In the genomic region with DNA sequence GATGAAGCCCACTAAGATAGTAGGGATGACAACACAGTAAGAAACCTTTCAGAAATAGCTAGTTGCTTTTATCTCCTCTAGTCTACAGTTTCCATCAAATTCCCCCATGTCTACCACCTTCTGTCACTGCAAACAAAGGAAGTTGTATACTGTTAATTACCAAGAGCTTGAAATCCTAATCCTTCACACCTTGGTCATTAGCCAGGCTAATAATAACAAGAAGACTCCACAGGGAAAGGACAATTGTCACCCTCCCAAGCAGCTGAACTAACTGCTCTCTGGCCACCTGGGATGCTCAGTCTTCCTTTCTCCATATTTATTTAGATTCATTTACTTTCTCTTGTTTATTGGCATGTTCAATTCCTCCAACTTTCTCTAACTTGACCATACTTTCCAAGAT, we compare ENCODE assay signal across 28 mouse cellular contexts.
A peak's percentile ranks its signal among the peaks of the same experiment; 100 is the strongest.
DNase-seq lines count a peak whose midpoint lies in the region; ATAC-seq lines count a peak whose summit lies in the region.
"Had no signal": no experiment of that assay in that cellular context is flagged by ENCODE, and none has a peak within 500 bp of the region (broad histone marks: within the 10 kb centered on the region; RNA-seq: fewer than 3 reads in every experiment).

No protein-coding gene starts in this region.

- H3K27me3 ChIP-seq in embryonic facial prominence, embryonic 14.5 days (replicated peaks; ENCODE audit: control insufficient read depth, insufficient read depth, low read length), result no peaks in the 10 kb centered on the region
- H3K27me3 ChIP-seq in embryonic facial prominence, embryonic 10.5 days (replicated peaks; ENCODE audit: low read depth, poor library complexity, severe bottlenecking), result no peaks in the 10 kb centered on the region
- H3K27me3 ChIP-seq: CH12.LX; embryonic facial prominence, embryonic 15.5 days; Patski had no signal

- H3K4me1 ChIP-seq in embryonic facial prominence, embryonic 14.5 days (ENCODE audit: control insufficient read depth, insufficient read depth, low read length), result peaks cover 3% of the 10 kb centered on the region; the same call in 1 of the 2 replicates
- H3K4me1 ChIP-seq in embryonic facial prominence, embryonic 10.5 days, result peaks cover 9% of the 10 kb centered on the region
- H3K4me1 ChIP-seq: embryonic facial prominence, embryonic 15.5 days had no signal

- H3K4me2 ChIP-seq in embryonic facial prominence, embryonic 14.5 days (ENCODE audit: low read depth, low read length), result no peak overlapping the region
- H3K4me2 ChIP-seq: embryonic facial prominence, embryonic 15.5 days; hindbrain, embryonic 14.5 days had no signal

- peak; percentile 11 for DNase-seq in cerebellum, adult 11-12 months
- no peak for DNase-seq in cerebellum, postnatal 36 days
- peak; percentile 6 for DNase-seq in embryonic facial prominence, embryonic 14.5 days (ENCODE audit: low spot score)
- DNase-seq in embryonic facial prominence, embryonic 10.5 days (ENCODE audit: low spot score), result no peak
- peak; percentile 71 for DNase-seq in brain, adult 2 months (ENCODE audit: low read depth, low spot score)
- DNase-seq: adrenal gland, adult 2 months; adrenal gland, postnatal 14 days; B cell, adult 2 months; cerebellum, adult 11 months; cerebellum, adult 8-10 months; embryo, embryonic 11 days; forebrain, postnatal 0 days; gastrocnemius, postnatal 25 days; heart, adult 18-20 months; heart, postnatal 10 days; heart, postnatal 4 days; kidney, adult 18-20 months; kidney, adult 9 months had no signal

- no peak overlapping the region for H3K4me3 ChIP-seq in embryonic facial prominence, embryonic 14.5 days (ENCODE audit: low read depth, low read length)
- no peak overlapping the region for H3K4me3 ChIP-seq in embryonic facial prominence, embryonic 10.5 days
- H3K4me3 ChIP-seq: embryonic facial prominence, embryonic 15.5 days had no signal

- no peaks in the 10 kb centered on the region for H3K36me3 ChIP-seq in embryonic facial prominence, embryonic 14.5 days (ENCODE audit: control insufficient read depth, insufficient read depth, low read length)
- no peaks in the 10 kb centered on the region for H3K36me3 ChIP-seq in embryonic facial prominence, embryonic 10.5 days (replicated peaks)
- H3K36me3 ChIP-seq: embryonic facial prominence, embryonic 15.5 days; G1E had no signal

- no peak overlapping the region for H3K9ac ChIP-seq in embryonic facial prominence, embryonic 14.5 days (ENCODE audit: low read depth, low read length)
- H3K9ac ChIP-seq: embryonic facial prominence, embryonic 15.5 days; forebrain, postnatal 0 days; hindbrain, embryonic 14.5 days had no signal

- no peak for ATAC-seq in embryonic facial prominence, embryonic 14.5 days (ENCODE audit: low read depth)
- no peak for ATAC-seq in activated CD4-positive, CD25-positive, alpha-beta regulatory T cell, adult 4 months
- ATAC-seq: forebrain, embryonic 14.5 days; forebrain, postnatal 0 days; hindbrain, postnatal 0 days; inflammation-experienced regulatory T-cells, adult 6 months; intestine, embryonic 16.5 days; Patski had no signal

- no peak overlapping the region for H3K27ac ChIP-seq in embryonic facial prominence, embryonic 14.5 days (replicated peaks; ENCODE audit: low read depth, low read length)
- H3K27ac ChIP-seq in embryonic facial prominence, embryonic 10.5 days (replicated peaks), result no peak overlapping the region
- H3K27ac ChIP-seq: embryonic facial prominence, embryonic 15.5 days; hindbrain, embryonic 14.5 days; hindbrain, postnatal 0 days had no signal

- no peaks in the 10 kb centered on the region for H3K9me3 ChIP-seq in embryonic facial prominence, embryonic 14.5 days (ENCODE audit: control insufficient read depth, low read length)
- H3K9me3 ChIP-seq in embryonic facial prominence, embryonic 10.5 days, result no peaks in the 10 kb centered on the region
- H3K9me3 ChIP-seq: embryonic facial prominence, embryonic 15.5 days; G1E had no signal

Comparison
In these comparisons a context has a peak if more than half of its experiments do, and no peak if none do; other contexts are left out.
1. DNase-seq: peak in cerebellum, adult 11-12 months (single experiment), embryonic facial prominence, embryonic 14.5 days (single experiment) and brain, adult 2 months (single experiment); none in cerebellum, postnatal 36 days (0 of 2) and embryonic facial prominence, embryonic 10.5 days (single experiment).